Mouse (Mus musculus): ENCODE data around the gene Il11. TPM values are rescaled to one million over a fixed set of nuclear protein-coding genes. Genes with fewer than 3 reads are reported as not detected.
"Not testable (repeated sequence)": the region's sequence is repeated elsewhere in the genome, so short reads cannot be mapped to it uniquely, and the experiment has no call there.

The Il11 gene
- 1.3 TPM for polyA plus RNA-seq (2012; fragmentation: generic; extraction: Trizol)
- long read RNA-seq, experiment 1: 0 reads
- long read RNA-seq, experiment 2, partial matches to known transcripts: 0 of 2 reads
- long read RNA-seq, experiment 2, other reads (novel, unspliced or antisense): 2 of 2 reads

- H3K27me3 ChIP-seq (ENCODE audit: control insufficient read depth, insufficient read depth, insufficient read length): no peaks in the 10 kb centered on the region
- H3K4me3 ChIP-seq (ENCODE audit: insufficient read depth, poor library complexity, severe bottlenecking): no peak within 1 kb of the TSS
- H3K36me3 ChIP-seq (ENCODE audit: control insufficient read depth, insufficient read depth): peaks cover 9% of the 10 kb centered on the region
- TF ChIP-seq MYOD1 (IDR thresholded peaks at IDR 0.05; ENCODE audit: control insufficient read depth, insufficient read length, low read depth): no peak
- TF ChIP-seq MAX (IDR thresholded peaks at IDR 0.05): no peak
- TF ChIP-seq MYOG (IDR thresholded peaks at IDR 0.05; ENCODE audit: control insufficient read depth, extremely low read depth, insufficient read length): no peak
- no peak for TF ChIP-seq CEBPB (IDR thresholded peaks at IDR 0.05; ENCODE audit: low read depth)
- no peak for TF ChIP-seq USF1 (IDR thresholded peaks at IDR 0.05; ENCODE audit: low read depth)
- TF ChIP-seq FOSL1 (IDR thresholded peaks at IDR 0.05; ENCODE audit: insufficient read depth, low read length, poor library complexity, severe bottlenecking): no peak
- TF ChIP-seq CTCF (IDR thresholded peaks at IDR 0.05; ENCODE audit: control insufficient read depth, insufficient read depth, insufficient read length): no peak
- peaks cover 8% of the 10 kb centered on the region for H3K79me3 ChIP-seq (ENCODE audit: low read depth)
- H3ac ChIP-seq (ENCODE audit: control insufficient read depth, insufficient read length, low read depth): no peak within 1 kb of the TSS
- H3K79me2 ChIP-seq (ENCODE audit: control insufficient read depth, insufficient read depth): peaks cover 16% of the 10 kb centered on the region
Measured at GRCm38 (mm10) chr7:4782759-4783158, at the start of gene Il11, which contains the start of gene Tmem190. Gene Il11, minus strand, starts transcription at chr7:4782859. Gene Tmem190, plus strand, starts transcription at chr7:4782937.

- H3K79me2 ChIP-seq (ENCODE audit: control insufficient read depth, insufficient read depth): no peaks in the 10 kb centered on the region
- no peak overlapping the region for H3K4me3 ChIP-seq (ENCODE audit: insufficient read depth, poor library complexity, severe bottlenecking)
- H3ac ChIP-seq (ENCODE audit: control insufficient read depth, insufficient read length, low read depth): no peak overlapping the region
- no peaks in the 10 kb centered on the region for H3K36me3 ChIP-seq (ENCODE audit: control insufficient read depth, insufficient read depth)
- H3K79me3 ChIP-seq (ENCODE audit: low read depth): no peaks in the 10 kb centered on the region
- TF ChIP-seq MYOG (IDR thresholded peaks at IDR 0.05; ENCODE audit: control insufficient read depth, extremely low read depth, insufficient read length) (no peak), MAX (IDR thresholded peaks at IDR 0.05) (no peak), CEBPB (IDR thresholded peaks at IDR 0.05; ENCODE audit: low read depth) (no peak), FOSL1 (IDR thresholded peaks at IDR 0.05; ENCODE audit: insufficient read depth, low read length, poor library complexity, severe bottlenecking) (no peak), USF1 (IDR thresholded peaks at IDR 0.05; ENCODE audit: low read depth) (no peak), CTCF (IDR thresholded peaks at IDR 0.05; ENCODE audit: control insufficient read depth, insufficient read depth, insufficient read length) (no peak), MYOD1 (IDR thresholded peaks at IDR 0.05; ENCODE audit: control insufficient read depth, insufficient read length, low read depth) (no peak)
- H3K27me3 ChIP-seq (ENCODE audit: control insufficient read depth, insufficient read depth, insufficient read length): peaks cover 24% of the 10 kb centered on the region
Measured at GRCm38 (mm10) chr7:4830476-4830875, 47.8 kb upstream of the Il11 start.

- no peaks in the 10 kb centered on the region for H3K36me3 ChIP-seq (ENCODE audit: control insufficient read depth, insufficient read depth)
- H3ac ChIP-seq (ENCODE audit: control insufficient read depth, insufficient read length, low read depth): no peak overlapping the region
- no peaks in the 10 kb centered on the region for H3K79me3 ChIP-seq (ENCODE audit: low read depth)
- H3K4me3 ChIP-seq (ENCODE audit: insufficient read depth, poor library complexity, severe bottlenecking): no peak overlapping the region
- peaks cover 11% of the 10 kb centered on the region for H3K27me3 ChIP-seq (ENCODE audit: control insufficient read depth, insufficient read depth, insufficient read length)
- H3K79me2 ChIP-seq (ENCODE audit: control insufficient read depth, insufficient read depth): no peaks in the 10 kb centered on the region
- TF ChIP-seq CTCF (IDR thresholded peaks at IDR 0.05; ENCODE audit: control insufficient read depth, insufficient read depth, insufficient read length) (no peak), USF1 (IDR thresholded peaks at IDR 0.05; ENCODE audit: low read depth) (no peak), CEBPB (IDR thresholded peaks at IDR 0.05; ENCODE audit: low read depth) (no peak), FOSL1 (IDR thresholded peaks at IDR 0.05; ENCODE audit: insufficient read depth, low read length, poor library complexity, severe bottlenecking) (no peak), MYOG (IDR thresholded peaks at IDR 0.05; ENCODE audit: control insufficient read depth, extremely low read depth, insufficient read length) (no peak), MYOD1 (IDR thresholded peaks at IDR 0.05; ENCODE audit: control insufficient read depth, insufficient read length, low read depth) (no peak), MAX (IDR thresholded peaks at IDR 0.05) (no peak)
Measured at GRCm38 (mm10) chr7:4825365-4825764, 42.7 kb upstream of the Il11 start.

- Histone ChIP-seq H3K79me3 (ENCODE audit: low read depth) (no peaks in the 10 kb centered on the region), H3ac (ENCODE audit: control insufficient read depth, insufficient read length, low read depth) (no peak overlapping the region), H3K4me3 (ENCODE audit: insufficient read depth, poor library complexity, severe bottlenecking) (no peak overlapping the region), H3K27me3 (ENCODE audit: control insufficient read depth, insufficient read depth, insufficient read length) (peaks cover 11% of the 10 kb centered on the region), H3K36me3 (ENCODE audit: control insufficient read depth, insufficient read depth) (no peaks in the 10 kb centered on the region), H3K79me2 (ENCODE audit: control insufficient read depth, insufficient read depth) (no peaks in the 10 kb centered on the region)
- TF ChIP-seq CEBPB (IDR thresholded peaks at IDR 0.05; ENCODE audit: low read depth): no peak
- no peak for TF ChIP-seq USF1 (IDR thresholded peaks at IDR 0.05; ENCODE audit: low read depth)
- TF ChIP-seq MYOD1 (IDR thresholded peaks at IDR 0.05; ENCODE audit: control insufficient read depth, insufficient read length, low read depth): no peak
- no peak for TF ChIP-seq MAX (IDR thresholded peaks at IDR 0.05)
- no peak for TF ChIP-seq FOSL1 (IDR thresholded peaks at IDR 0.05; ENCODE audit: insufficient read depth, low read length, poor library complexity, severe bottlenecking)
- no peak for TF ChIP-seq CTCF (IDR thresholded peaks at IDR 0.05; ENCODE audit: control insufficient read depth, insufficient read depth, insufficient read length)
- no peak for TF ChIP-seq MYOG (IDR thresholded peaks at IDR 0.05; ENCODE audit: control insufficient read depth, extremely low read depth, insufficient read length)
Measured at GRCm38 (mm10) chr7:4822162-4822907, 39.7 kb upstream of the Il11 start.

- Histone ChIP-seq H3K79me2 (ENCODE audit: control insufficient read depth, insufficient read depth) (no peaks in the 10 kb centered on the region), H3K27me3 (ENCODE audit: control insufficient read depth, insufficient read depth, insufficient read length) (peaks cover 8% of the 10 kb centered on the region), H3K79me3 (ENCODE audit: low read depth) (no peaks in the 10 kb centered on the region), H3K36me3 (ENCODE audit: control insufficient read depth, insufficient read depth) (no peaks in the 10 kb centered on the region), H3K4me3 (ENCODE audit: insufficient read depth, poor library complexity, severe bottlenecking) (no peak overlapping the region), H3ac (ENCODE audit: control insufficient read depth, insufficient read length, low read depth) (no peak overlapping the region)
- no peak for TF ChIP-seq MYOG (IDR thresholded peaks at IDR 0.05; ENCODE audit: control insufficient read depth, extremely low read depth, insufficient read length)
- TF ChIP-seq CTCF (IDR thresholded peaks at IDR 0.05; ENCODE audit: control insufficient read depth, insufficient read depth, insufficient read length): no peak
- TF ChIP-seq MYOD1 (IDR thresholded peaks at IDR 0.05; ENCODE audit: control insufficient read depth, insufficient read length, low read depth): no peak
- no peak for TF ChIP-seq USF1 (IDR thresholded peaks at IDR 0.05; ENCODE audit: low read depth)
- no peak for TF ChIP-seq FOSL1 (IDR thresholded peaks at IDR 0.05; ENCODE audit: insufficient read depth, low read length, poor library complexity, severe bottlenecking)
- no peak for TF ChIP-seq MAX (IDR thresholded peaks at IDR 0.05)
- TF ChIP-seq CEBPB (IDR thresholded peaks at IDR 0.05; ENCODE audit: low read depth): no peak
Measured at GRCm38 (mm10) chr7:4821690-4822089, 39.0 kb upstream of the Il11 start.

GRCm38 (mm10) chr7:4820925-4821324 lies 38.3 kb upstream of the Il11 start:
- not testable (repeated sequence) for H3K27me3 ChIP-seq (ENCODE audit: control insufficient read depth, insufficient read depth, insufficient read length); H3ac ChIP-seq (ENCODE audit: control insufficient read depth, insufficient read length, low read depth); H3K4me3 ChIP-seq (ENCODE audit: insufficient read depth, poor library complexity, severe bottlenecking); H3K79me3 ChIP-seq (ENCODE audit: low read depth); H3K79me2 ChIP-seq (ENCODE audit: control insufficient read depth, insufficient read depth); H3K36me3 ChIP-seq (ENCODE audit: control insufficient read depth, insufficient read depth)

Measured in C2C12 (cell line).